Mouse (Mus musculus): Measurements from ENCODE around the gene Usp32.
A peak's percentile ranks its signal among the peaks of the same experiment; 100 is the strongest.

DNA sequence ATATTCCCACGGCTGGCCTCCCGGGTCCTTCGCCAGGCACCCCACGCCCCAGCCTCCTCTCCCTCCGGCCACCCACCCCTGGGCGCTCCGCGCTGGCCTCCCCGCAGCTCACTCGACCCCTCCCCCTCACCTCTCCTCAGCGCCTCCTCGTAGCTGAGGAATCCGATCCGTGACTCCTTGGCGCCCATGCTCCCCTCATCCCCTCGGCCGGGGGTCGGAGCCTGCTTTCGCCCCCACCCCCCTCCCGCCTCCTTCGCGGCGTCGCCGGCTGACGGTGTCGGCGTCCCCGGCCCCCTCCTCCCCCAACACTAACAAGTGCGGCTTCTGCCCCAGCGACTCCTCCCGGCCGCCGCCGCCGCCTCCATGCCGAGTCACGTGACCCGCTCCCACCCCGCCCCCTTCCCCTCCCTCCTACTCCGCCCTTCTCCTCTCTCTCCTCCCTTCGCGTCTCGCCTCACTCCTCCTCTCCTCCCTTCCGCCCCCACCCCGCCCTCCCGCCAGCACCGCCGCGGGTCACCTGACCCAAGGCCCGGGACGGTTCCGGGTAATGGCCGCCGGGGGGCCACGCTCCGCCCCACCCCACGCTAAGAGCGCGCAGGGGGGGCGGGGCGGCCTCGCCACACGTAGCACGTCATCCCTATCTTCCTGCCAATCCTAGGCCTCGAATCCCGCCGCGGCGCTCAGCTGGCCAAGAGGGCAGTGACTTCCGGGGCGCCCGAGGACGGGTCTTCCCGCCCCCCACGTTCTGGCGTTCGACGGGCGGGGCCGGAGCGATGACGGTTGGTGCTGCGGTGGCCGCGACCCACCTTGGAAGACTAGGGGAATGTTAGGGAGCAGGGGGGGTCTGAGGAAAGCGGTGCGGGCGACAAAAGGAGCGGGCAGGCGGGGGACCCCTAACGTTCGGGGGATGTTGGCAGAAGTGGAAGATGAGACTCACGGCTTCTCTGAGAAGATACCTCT lies at the start of gene Usp32:
- TF ChIP-seq CTCF (IDR thresholded peaks at IDR 0.05; ENCODE audit: low read depth) (peak; percentile 46), EP300 (IDR thresholded peaks at IDR 0.05; ENCODE audit: low read depth) (peak; percentile 45; the same call in 1 of the 2 replicates)

All from liver, embryonic 14.5 days (tissue).